Mouse (Mus musculus): ENCODE measurements around the gene Prkn.

DNA sequence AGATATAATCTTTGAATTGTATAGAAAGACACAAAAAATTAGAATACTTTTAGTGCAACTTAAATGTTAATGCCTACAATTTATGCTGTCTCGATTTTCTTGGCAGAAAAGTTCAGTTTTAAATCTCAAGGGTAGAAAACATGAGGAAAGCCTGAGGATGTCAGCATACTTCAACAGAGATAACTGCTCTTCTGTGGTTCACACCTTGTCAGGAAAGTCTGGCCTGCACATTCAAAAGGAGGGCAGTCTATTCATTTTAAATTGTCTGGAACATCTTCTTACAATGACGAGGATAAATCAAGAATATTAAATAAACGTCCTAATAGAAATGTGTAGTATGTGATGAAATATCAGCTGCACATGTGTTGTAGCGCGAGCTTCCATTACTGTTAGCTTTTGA lies 38.8 kb downstream of the Prkn start:
- TF ChIP-seq CTCF (IDR thresholded peaks at IDR 0.05) (no peak), EP300 (IDR thresholded peaks at IDR 0.05) (no peak)

Data from lung, postnatal 0 days (tissue).